Mouse (Mus musculus) lung, adult 2 months (tissue): ENCODE data around the gene Wdr81.

Experiments used
- CTCF ChIP-seq: fragments of 200-500 bp; IDR thresholded peaks from 2 replicates; pipeline ENCODE4 v1.5.1; 2011; ENCODE audit warnings: mild to moderate bottlenecking, low read length, control low read depth; ENCODE audit not compliant: insufficient read depth
- POLR2A ChIP-seq: fragments of 200-500 bp; IDR thresholded peaks from 2 replicates; pipeline ENCODE4 v1.6.1; 2011; ENCODE audit warnings: low read depth, mild to moderate bottlenecking, control low read depth, low read length, borderline replicate concordance; ENCODE audit errors: extremely low read depth

DNA sequence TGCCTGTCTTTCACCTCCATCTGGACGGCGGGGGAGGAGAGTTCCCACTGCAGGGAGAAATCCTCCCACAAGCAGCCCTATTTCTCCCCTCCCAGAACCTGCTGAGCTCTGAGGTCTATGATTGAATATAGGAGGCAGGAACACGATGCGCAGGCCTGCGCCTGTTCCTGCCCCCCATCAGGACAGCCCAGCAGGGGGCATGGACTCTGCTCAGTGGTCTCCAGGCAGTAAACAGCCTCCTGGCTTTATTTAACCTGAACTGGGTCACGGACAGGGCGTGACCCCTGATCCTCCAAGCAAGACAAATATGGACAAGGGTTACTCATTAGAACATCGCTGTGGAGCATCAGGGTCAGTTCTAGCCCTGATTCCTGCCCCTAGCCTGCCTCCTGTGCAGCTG is 10.8 kb downstream of the Wdr81 start:
- no peak for TF ChIP-seq POLR2A
- no peak for TF ChIP-seq CTCF
